Mouse (Mus musculus) midbrain, embryonic 13.5 days (tissue): Measurements from ENCODE around the gene Gmeb1. TPM values are rescaled to one million over a fixed set of nuclear protein-coding genes. Genes with fewer than 3 reads are reported as not detected.
"Not testable (repeated sequence)": the region's sequence is repeated elsewhere in the genome, so short reads cannot be mapped to it uniquely, and the experiment has no call there.

Experiments used
- ATAC-seq: fragments of 200-750 bp; cut with Nextera tagmentation; 2 replicates; pipeline ENCODE4 v1.8.0; 2017; ENCODE audit warnings: mild to moderate bottlenecking, moderate TSS enrichment, moderate library complexity
- H3K27ac ChIP-seq: fragments of 300-500 bp; sonication (generic); 2 replicates; pipeline ENCODE4 v1.5.1; 2015; ENCODE audit warnings: inconsistent platforms, mild to moderate bottlenecking, moderate library complexity
- H3K27me3 ChIP-seq: fragments of 300-500 bp; sonication (generic); 2 replicates; pipeline ENCODE4 v1.6.1; 2015; ENCODE audit warnings: mild to moderate bottlenecking, inconsistent platforms
- H3K36me3 ChIP-seq: fragments of 300-500 bp; sonication (generic); 2 replicates; pipeline ENCODE4 v1.6.1; 2015; ENCODE audit warnings: mild to moderate bottlenecking, inconsistent platforms
- H3K4me1 ChIP-seq: fragments of 300-500 bp; sonication (generic); replicated peaks from 2 replicates; pipeline ENCODE4 v1.6.1; 2015; ENCODE audit warnings: inconsistent platforms
- H3K4me2 ChIP-seq: fragments of 300-500 bp; sonication (generic); replicated peaks from 2 replicates; pipeline ENCODE4 v1.6.1; 2015; ENCODE audit warnings: moderate library complexity, mild to moderate bottlenecking, inconsistent platforms
- H3K4me3 ChIP-seq: fragments of 300-500 bp; sonication (generic); replicated peaks from 2 replicates; pipeline ENCODE4 v1.5.1; 2015; ENCODE audit warnings: mild to moderate bottlenecking, inconsistent platforms
- H3K9ac ChIP-seq: fragments of 300-500 bp; sonication (generic); replicated peaks from 2 replicates; pipeline ENCODE4 v1.6.1; 2015; ENCODE audit warnings: mild to moderate bottlenecking, inconsistent platforms
- H3K9me3 ChIP-seq: fragments of 300-500 bp; sonication (generic); 2 replicates; pipeline ENCODE4 v1.6.1; 2016; ENCODE audit warnings: mild to moderate bottlenecking, inconsistent platforms
- WGBS: fragments of 180-500 bp; shearing (Covaris S2); methylation state at CpG from one replicate; pipeline ENCODE4 v1.1.7; 2015; 5-methylcytosine and 5-hydroxymethylcytosine counted together
- polyA plus RNA-seq: library from polyadenylated mRNA; unstranded; fragments of >200 nt; fragmentation: Nextera tagmentation; extraction: Ambion mirVana; gene quantifications from 2 replicates; pipeline ENCODE4 v1.2.1, GENCODE M21; 2015

Gene Gmeb1
- polyA plus RNA-seq, 1 experiment from 2014 or later, result 49.4 TPM

- Histone ChIP-seq H3K27me3 (no peaks in the 10 kb centered on the region), H3K4me2 (no peak overlapping the region), H3K36me3 (peaks cover 2% of the 10 kb centered on the region), H3K4me3 (no peak overlapping the region), H3K4me1 (peaks cover 6% of the 10 kb centered on the region; the same call in 1 of the 2 replicates), H3K9ac (no peak overlapping the region), H3K27ac (no peak overlapping the region), H3K9me3 (no peaks in the 10 kb centered on the region)
- no peak for ATAC-seq
- WGBS, result 89% methylated on average over 1 of the region's 1 CpGs
Measured at GRCm38 (mm10) chr4:132299849-132300248, 38.4 kb upstream of the Gmeb1 start.

- H3K9me3 ChIP-seq, result no peaks in the 10 kb centered on the region
- no peak overlapping the region for H3K9ac ChIP-seq
- 44% methylated on average over 8 of the region's 8 CpGs for WGBS
- ATAC-seq, result no peak
- peaks cover 39% of the 10 kb centered on the region for H3K36me3 ChIP-seq
- H3K4me3 ChIP-seq, result no peak overlapping the region
- H3K4me2 ChIP-seq, result no peak overlapping the region
- H3K27me3 ChIP-seq, result no peaks in the 10 kb centered on the region
- no peak overlapping the region for H3K27ac ChIP-seq
- H3K4me1 ChIP-seq, result no peaks in the 10 kb centered on the region
Measured at GRCm38 (mm10) chr4:132295696-132296390, 34.4 kb upstream of the Gmeb1 start.

GRCm38 (mm10) chr4:132293682-132294240, 32.4 kb upstream of the Gmeb1 start:
- H3K27me3 ChIP-seq, result no peaks in the 10 kb centered on the region
- no peaks in the 10 kb centered on the region for H3K9me3 ChIP-seq
- no peak overlapping the region for H3K4me3 ChIP-seq
- WGBS, result 87% methylated on average over 7 of the region's 7 CpGs
- ATAC-seq, result no peak
- H3K9ac ChIP-seq, result no peak overlapping the region
- no peak overlapping the region for H3K27ac ChIP-seq
- H3K36me3 ChIP-seq, result peaks cover 49% of the 10 kb centered on the region
- H3K4me2 ChIP-seq, result no peak overlapping the region
- no peaks in the 10 kb centered on the region for H3K4me1 ChIP-seq

- no peak for ATAC-seq
Measured at GRCm38 (mm10) chr4:132292988-132293387, 31.6 kb upstream of the Gmeb1 start.

GRCm38 (mm10) chr4:132291624-132292335, 30.4 kb upstream of the Gmeb1 start:
- 86% methylated on average over 12 of the region's 12 CpGs for WGBS
- no peak overlapping the region for H3K4me3 ChIP-seq

More at GRCm38 (mm10) chr4:132292988-132293387, 31.6 kb upstream of the Gmeb1 start:
- Histone ChIP-seq H3K4me2 (no peak overlapping the region), H3K9me3 (no peaks in the 10 kb centered on the region), H3K36me3 (peaks cover 49% of the 10 kb centered on the region), H3K27me3 (no peaks in the 10 kb centered on the region), H3K27ac (no peak overlapping the region), H3K9ac (no peak overlapping the region), H3K4me3 (no peak overlapping the region), H3K4me1 (no peaks in the 10 kb centered on the region)
- 34% methylated on average over 4 of the region's 4 CpGs for WGBS

GRCm38 (mm10) chr4:132291056-132291455, 29.7 kb upstream of the Gmeb1 start:
- no peaks in the 10 kb centered on the region for H3K4me1 ChIP-seq
- no peak for ATAC-seq
- no peak overlapping the region for H3K4me3 ChIP-seq
- no peaks in the 10 kb centered on the region for H3K9me3 ChIP-seq
- H3K9ac ChIP-seq, result no peak overlapping the region
- no peak overlapping the region for H3K27ac ChIP-seq
- H3K27me3 ChIP-seq, result no peaks in the 10 kb centered on the region
- no peak overlapping the region for H3K4me2 ChIP-seq
- peaks cover 61% of the 10 kb centered on the region for H3K36me3 ChIP-seq
- 92% methylated on average over 4 of the region's 4 CpGs for WGBS

More at GRCm38 (mm10) chr4:132291624-132292335, 30.4 kb upstream of the Gmeb1 start:
- no peak for ATAC-seq
- Histone ChIP-seq H3K27me3 (no peaks in the 10 kb centered on the region), H3K9me3 (no peaks in the 10 kb centered on the region), H3K4me2 (no peak overlapping the region), H3K4me1 (no peaks in the 10 kb centered on the region), H3K9ac (no peak overlapping the region), H3K27ac (no peak overlapping the region), H3K36me3 (peaks cover 56% of the 10 kb centered on the region)

DNA sequence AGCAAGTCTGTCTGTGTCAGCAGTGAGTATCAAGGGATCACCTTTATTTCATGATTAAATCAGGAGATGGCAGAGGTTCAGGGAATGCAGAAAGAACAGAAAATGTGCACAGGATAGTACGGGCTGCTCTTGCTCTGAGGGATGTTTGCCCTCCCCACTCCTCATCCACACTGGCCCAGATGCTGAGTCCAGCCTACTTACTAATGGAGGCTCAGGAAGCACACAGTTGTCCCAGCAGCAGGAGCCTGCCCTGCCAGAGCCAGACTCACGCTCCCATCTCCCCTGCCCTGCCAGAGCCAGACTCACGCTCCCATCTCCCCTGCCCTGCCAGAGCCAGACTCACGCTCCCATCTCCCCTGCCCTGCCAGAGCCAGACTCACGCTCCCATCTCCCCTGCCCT, 27.4 kb upstream of the Gmeb1 start:
- not testable (repeated sequence) for H3K4me3 ChIP-seq, H3K9me3 ChIP-seq, H3K9ac ChIP-seq, H3K4me2 ChIP-seq, ATAC-seq, H3K4me1 ChIP-seq, H3K27ac ChIP-seq, H3K27me3 ChIP-seq
- peaks cover 68% of the 10 kb centered on the region for H3K36me3 ChIP-seq
- 100% methylated on average over 2 of the region's 5 CpGs for WGBS

- ATAC-seq, result no peak
- Histone ChIP-seq H3K4me3 (0 out of 2 replicates have a peak overlapping the region, but pooled peaks have one; percentile 2), H3K9ac (no peak overlapping the region), H3K4me2 (0 out of 2 replicates have a peak overlapping the region, but pooled peaks have one; percentile 11), H3K36me3 (0 out of 2 replicates have a peak, but pooled peaks cover 3% of the 10 kb centered on the region), H3K27ac (no peak overlapping the region), H3K9me3 (no peaks in the 10 kb centered on the region), H3K27me3 (no peaks in the 10 kb centered on the region), H3K4me1 (peaks cover 23% of the 10 kb centered on the region)
- WGBS, result 96% methylated on average over 3 of the region's 3 CpGs
Measured at GRCm38 (mm10) chr4:132275949-132276348, 14.5 kb upstream of the Gmeb1 start.

GRCm38 (mm10) chr4:132274156-132274862, 12.9 kb upstream of the Gmeb1 start, which contains the start of gene Taf12:
Taf12 (plus strand) TSS chr4:132274375.
- H3K36me3 ChIP-seq, result 0 out of 2 replicates have a peak, but pooled peaks cover 3% of the 10 kb centered on the region
- H3K9me3 ChIP-seq, result no peaks in the 10 kb centered on the region
- peak within 1 kb of the TSS; percentile 91 for H3K27ac ChIP-seq
- H3K4me3 ChIP-seq, result peak within 1 kb of the TSS; percentile 79
- under 1% methylated on average over 48 of the region's 48 CpGs for WGBS
- no peaks in the 10 kb centered on the region for H3K27me3 ChIP-seq
- peaks cover 27% of the 10 kb centered on the region for H3K4me1 ChIP-seq
- peak within 1 kb of the TSS; percentile 74 for H3K4me2 ChIP-seq
- H3K9ac ChIP-seq, result peak within 1 kb of the TSS; percentile 85
- ATAC-seq, result peak; percentile 89

DNA sequence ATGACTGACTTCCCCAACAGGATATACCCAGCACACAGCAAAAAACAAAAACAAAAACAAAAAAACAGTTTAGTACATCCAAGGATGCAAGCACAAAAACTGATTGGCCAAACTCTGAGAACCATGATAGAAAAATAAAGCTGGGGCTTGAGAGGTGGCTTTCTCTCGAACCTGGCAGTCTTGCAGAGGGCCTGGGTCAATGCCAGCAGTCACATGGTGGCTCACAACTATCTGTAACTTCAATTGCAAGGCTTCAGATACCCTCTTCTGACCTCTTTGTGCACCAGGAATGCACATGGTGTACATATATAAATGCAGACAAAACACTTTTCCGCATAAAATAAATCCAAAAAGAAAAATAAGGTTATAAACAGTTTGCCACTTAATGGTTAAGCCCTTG, 11.8 kb upstream of the Gmeb1 start:
- H3K27me3 ChIP-seq, result no peaks in the 10 kb centered on the region
- peaks cover 27% of the 10 kb centered on the region for H3K4me1 ChIP-seq
- peak overlapping the region; percentile 79 for H3K4me3 ChIP-seq
- no peaks in the 10 kb centered on the region for H3K9me3 ChIP-seq
- peak overlapping the region; percentile 74 for H3K4me2 ChIP-seq
- 0 out of 2 replicates have a peak, but pooled peaks cover 3% of the 10 kb centered on the region for H3K36me3 ChIP-seq
- H3K9ac ChIP-seq, result peak overlapping the region; percentile 81
- no peak overlapping the region for H3K27ac ChIP-seq
- WGBS, result 77% methylated on average over 2 of the region's 2 CpGs
- no peak for ATAC-seq

- peak overlapping the region; percentile 50; the same call in 1 of the 2 replicates for H3K9ac ChIP-seq
- peak; percentile 78 for ATAC-seq
- under 1% methylated on average over 35 of the region's 35 CpGs for WGBS
Measured at GRCm38 (mm10) chr4:132269740-132270560, 8.5 kb upstream of the Gmeb1 start.

More at GRCm38 (mm10) chr4:132269740-132270560, 8.5 kb upstream of the Gmeb1 start:
- Histone ChIP-seq H3K27me3 (no peaks in the 10 kb centered on the region), H3K4me2 (peak overlapping the region; percentile 38), H3K4me1 (peaks cover 15% of the 10 kb centered on the region), H3K27ac (peak overlapping the region; percentile 91), H3K4me3 (peak overlapping the region; percentile 30), H3K36me3 (no peaks in the 10 kb centered on the region), H3K9me3 (no peaks in the 10 kb centered on the region)
